34 mouse cellular contexts compared by ENCODE assay signal in the genomic region with DNA sequence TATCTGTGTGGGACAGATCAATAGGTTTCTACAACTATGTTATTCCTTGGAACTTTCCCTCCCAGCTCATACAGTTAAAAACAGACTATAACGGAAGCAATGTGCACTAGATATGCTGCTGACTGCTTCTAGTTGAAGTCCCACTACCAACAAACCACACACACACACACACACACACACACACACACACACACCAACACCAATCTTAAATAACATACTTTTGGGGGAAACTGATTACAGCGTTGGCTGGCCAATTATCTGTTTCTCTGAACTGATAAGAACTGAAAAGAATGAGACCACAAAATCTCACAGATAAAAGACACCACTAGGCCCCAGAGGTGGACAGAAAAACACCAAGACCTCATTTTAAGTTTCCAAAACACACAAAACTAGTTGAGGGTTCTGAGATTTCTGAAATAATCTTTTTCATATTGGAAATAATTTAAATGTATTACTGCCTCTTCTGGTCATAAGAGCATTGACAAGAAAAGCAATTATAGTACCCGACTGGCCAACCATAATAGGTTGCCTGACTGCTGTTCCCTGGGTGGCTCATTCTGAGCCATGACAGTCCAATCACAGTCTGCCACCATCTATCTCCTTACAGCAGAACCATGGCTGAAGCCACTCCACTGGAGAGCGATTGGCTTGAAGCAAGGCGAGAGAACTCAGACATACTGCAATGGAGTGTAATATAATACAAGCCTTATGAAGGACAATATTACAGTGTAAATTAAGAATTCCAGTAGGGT. TPM values are rescaled to one million over a fixed set of nuclear protein-coding genes. Genes with fewer than 3 reads are reported as not detected.
DNase-seq lines count a peak whose midpoint lies in the region; ATAC-seq and TF ChIP-seq lines count a peak whose summit lies in the region.
"Had no signal": no experiment of that assay in that cellular context is flagged by ENCODE, and none has a peak within 500 bp of the region (broad histone marks: within the 10 kb centered on the region; RNA-seq: fewer than 3 reads in every experiment).

No protein-coding gene starts in this region.

- H3K79me2 ChIP-seq in myocyte (ENCODE audit: control insufficient read depth, insufficient read depth): peaks cover 88% of the 10 kb centered on the region

- no peak overlapping the region for H3K4me3 ChIP-seq in liver, embryonic 12.5 days
- H3K4me3 ChIP-seq in liver, postnatal 0 days (ENCODE audit: low read depth, low read length): no peak overlapping the region
- no peak overlapping the region for H3K4me3 ChIP-seq in myocyte
- H3K4me3 ChIP-seq: embryonic facial prominence, embryonic 10.5 days; embryonic facial prominence, embryonic 13.5 days; forebrain, embryonic 10.5 days; heart, adult 2 months; heart, embryonic 10.5 days; heart, embryonic 13.5 days; hindbrain, embryonic 10.5 days; hindbrain, embryonic 13.5 days had no signal

- H3K27me3 ChIP-seq in liver, embryonic 12.5 days (replicated peaks): no peaks in the 10 kb centered on the region
- H3K27me3 ChIP-seq in liver, postnatal 0 days (ENCODE audit: insufficient read depth, low read length): no peaks in the 10 kb centered on the region
- H3K27me3 ChIP-seq in myocyte (ENCODE audit: control insufficient read depth, insufficient read depth, insufficient read length): no peaks in the 10 kb centered on the region
- H3K27me3 ChIP-seq: embryonic facial prominence, embryonic 13.5 days; heart, embryonic 13.5 days; hindbrain, embryonic 13.5 days; Patski had no signal

- H3K9me3 ChIP-seq in liver, embryonic 12.5 days (replicated peaks): no peaks in the 10 kb centered on the region
- H3K9me3 ChIP-seq in liver, postnatal 0 days (ENCODE audit: low read length): no peaks in the 10 kb centered on the region
- H3K9me3 ChIP-seq: embryonic facial prominence, embryonic 10.5 days; embryonic facial prominence, embryonic 13.5 days; forebrain, embryonic 10.5 days; heart, embryonic 10.5 days; heart, embryonic 13.5 days; hindbrain, embryonic 10.5 days; hindbrain, embryonic 13.5 days had no signal

- H3K4me2 ChIP-seq in liver, embryonic 12.5 days: no peak overlapping the region
- H3K4me2 ChIP-seq in liver, postnatal 0 days (ENCODE audit: low read depth, low read length): no peak overlapping the region
- peak overlapping the region; percentile 21 for H3K4me2 ChIP-seq in myocyte (ENCODE audit: low read depth)
- H3K4me2 ChIP-seq: embryonic facial prominence, embryonic 13.5 days; heart, embryonic 13.5 days; hindbrain, embryonic 13.5 days had no signal

- no peak overlapping the region for H3ac ChIP-seq in myocyte (ENCODE audit: control insufficient read depth, insufficient read length)

- no peak for DNase-seq in liver, postnatal 0 days
- DNase-seq in lung, adult 18-20 months: no peak
- DNase-seq in urinary bladder, postnatal 25 days (ENCODE audit: low spot score): no peak
- DNase-seq: adrenal gland, postnatal 10 days; adrenal gland, postnatal 36 days; cerebellum, adult 18-20 months; cerebellum, adult 9-11 months; cerebellum, postnatal 25 days; embryo, embryonic 11 days; forebrain, postnatal 0 days; gastrocnemius, postnatal 10 days; gastrocnemius, postnatal 36 days; heart, adult 2 months had no signal

- ATAC-seq in liver, embryonic 12.5 days: peak; percentile 34; the same call in 1 of the 2 replicates
- ATAC-seq in liver, postnatal 0 days: no peak
- peak; percentile 42; the same call in 1 of the 2 replicates for ATAC-seq in common myeloid progenitor, adult 5-6 weeks (replicated peaks; ENCODE audit: low read depth, poor library complexity, severe bottlenecking)
- peak; percentile 27; the same call in 1 of the 2 replicates for ATAC-seq in megakaryocyte, adult 5-6 weeks (ENCODE audit: poor library complexity, severe bottlenecking)
- ATAC-seq in frontal cortex, adult (ENCODE audit: low TSS enrichment): no peak
- ATAC-seq: forebrain, embryonic 14.5 days; forebrain, postnatal 0 days; hindbrain, embryonic 16.5 days; Patski had no signal

- no peaks in the 10 kb centered on the region for H3K36me3 ChIP-seq in liver, embryonic 12.5 days
- H3K36me3 ChIP-seq in liver, postnatal 0 days (replicated peaks; ENCODE audit: insufficient read depth, low read length): no peaks in the 10 kb centered on the region
- H3K36me3 ChIP-seq in myocyte (ENCODE audit: control insufficient read depth, insufficient read depth): no peaks in the 10 kb centered on the region
- H3K36me3 ChIP-seq: embryonic facial prominence, embryonic 10.5 days; embryonic facial prominence, embryonic 13.5 days; forebrain, embryonic 10.5 days; heart, embryonic 10.5 days; heart, embryonic 13.5 days; hindbrain, embryonic 10.5 days; hindbrain, embryonic 13.5 days had no signal

- no peak overlapping the region for H3K27ac ChIP-seq in liver, embryonic 12.5 days
- H3K27ac ChIP-seq in liver, postnatal 0 days (ENCODE audit: low read depth): no peak overlapping the region
- H3K27ac ChIP-seq: embryonic facial prominence, embryonic 10.5 days; embryonic facial prominence, embryonic 13.5 days; forebrain, embryonic 10.5 days; heart, adult 2 months; heart, embryonic 10.5 days; heart, embryonic 13.5 days; hindbrain, embryonic 10.5 days; hindbrain, embryonic 13.5 days had no signal

- 25% methylated on average over 5 of the region's 5 CpGs for WGBS in liver, embryonic 12.5 days (ENCODE audit: insufficient replicate concordance)
- WGBS in liver, postnatal 0 days (ENCODE audit: insufficient replicate concordance): 62% methylated on average over 5 of the region's 5 CpGs

- no peak for TF ChIP-seq POLR2A in myocyte (IDR thresholded peaks at IDR 0.05; ENCODE audit: insufficient read length, low read depth)

- H3K9ac ChIP-seq in liver, embryonic 12.5 days: no peak overlapping the region
- H3K9ac ChIP-seq in liver, postnatal 0 days (replicated peaks): no peak overlapping the region
- H3K9ac ChIP-seq: embryonic facial prominence, embryonic 13.5 days; forebrain, postnatal 0 days; heart, embryonic 13.5 days; hindbrain, embryonic 13.5 days had no signal

- peaks cover 31% of the 10 kb centered on the region for H3K4me1 ChIP-seq in liver, embryonic 12.5 days
- peaks cover 5% of the 10 kb centered on the region; the same call in 1 of the 2 replicates for H3K4me1 ChIP-seq in liver, postnatal 0 days (ENCODE audit: insufficient read depth)

- TF ChIP-seq CTCF in liver, postnatal 0 days (IDR thresholded peaks at IDR 0.05; ENCODE audit: low read depth): no peak

- TF ChIP-seq EP300 in liver, postnatal 0 days (IDR thresholded peaks at IDR 0.05; ENCODE audit: low read depth): no peak

TF ChIP-seq in myocyte, 11 proteins besides CTCF, POLR2A, EP300 and RAD21:
- no peak for TF ChIP-seq SRF (IDR thresholded peaks at IDR 0.05; ENCODE audit: control insufficient read depth, insufficient read length, low read depth)
- no peak for TF ChIP-seq REST (IDR thresholded peaks at IDR 0.05; ENCODE audit: insufficient read depth, insufficient read length)
- TF ChIP-seq MYOD1 (IDR thresholded peaks at IDR 0.05; ENCODE audit: control insufficient read depth in 1 of 3, insufficient read length in 2 of 3, low read depth in 2 of 3): no peak
- no peak for TF ChIP-seq CEBPB (IDR thresholded peaks at IDR 0.05; ENCODE audit: insufficient read depth, poor library complexity, severe bottlenecking)
- no peak for TF ChIP-seq E2F4 (IDR thresholded peaks at IDR 0.05; ENCODE audit: insufficient read depth)
- TF ChIP-seq MYOG (IDR thresholded peaks at IDR 0.05; ENCODE audit: control insufficient read depth in 1 of 3, insufficient read depth in 1 of 3, insufficient read length in 2 of 3, low read depth in 2 of 3): no peak
- TF ChIP-seq MAX (IDR thresholded peaks at IDR 0.05; ENCODE audit: low read depth): no peak

RNA-seq across cellular contexts. Expression of a gene that starts 5.4 kb away (rescaled TPM):
- 6.2 and 6.9 TPM in 2 replicates for polyA plus RNA-seq in liver, embryonic 12.5 days (2016; fragmentation: Nextera tagmentation; extraction: Ambion mirVana)
- polyA plus RNA-seq in liver, postnatal 0 days (2015; fragmentation: Nextera tagmentation; extraction: Ambion mirVana): 1.3 TPM in 2 replicates
- total RNA-seq in common myeloid progenitor, adult 5-6 weeks (2017): 13.9 and 16.3 TPM in 2 replicates
- total RNA-seq in megakaryocyte, adult 5-6 weeks (2015): 9.5 and 16.5 TPM in 2 replicates
- total RNA-seq in megakaryocyte, adult 5-6 weeks (2017): 7.7 and 9.5 TPM in 2 replicates
- polyA plus RNA-seq in myocyte (2012; fragmentation: generic; extraction: Trizol): 2.9 TPM

RNA-seq across cellular contexts. Expression of a gene that starts 5.4 kb away (rescaled TPM):
- 6.7 and 7.5 TPM in 2 replicates for polyA plus RNA-seq in liver, embryonic 12.5 days (2016; fragmentation: Nextera tagmentation; extraction: Ambion mirVana)
- polyA plus RNA-seq in liver, postnatal 0 days (2015; fragmentation: Nextera tagmentation; extraction: Ambion mirVana): 3.5 and 4.2 TPM in 2 replicates
- total RNA-seq in common myeloid progenitor, adult 5-6 weeks (2017): 47.7 and 60.5 TPM in 2 replicates
- 45.6 and 58.8 TPM in 2 replicates for total RNA-seq in megakaryocyte, adult 5-6 weeks (2015)
- 88.5 and 101 TPM in 2 replicates for total RNA-seq in megakaryocyte, adult 5-6 weeks (2017)
- 18.3 TPM for polyA plus RNA-seq in myocyte (2012; fragmentation: generic; extraction: Trizol)

RNA-seq across cellular contexts. Expression of a gene that starts 46.5 kb away (rescaled TPM):
- polyA plus RNA-seq in liver, embryonic 12.5 days (2016; fragmentation: Nextera tagmentation; extraction: Ambion mirVana): not detected in 2 replicates
- not detected in 2 replicates for polyA plus RNA-seq in liver, postnatal 0 days (2015; fragmentation: Nextera tagmentation; extraction: Ambion mirVana)
- total RNA-seq in common myeloid progenitor, adult 5-6 weeks (2017): not detected in 2 replicates
- total RNA-seq in megakaryocyte, adult 5-6 weeks (2015): not detected in 2 replicates
- total RNA-seq in megakaryocyte, adult 5-6 weeks (2017): not detected in 2 replicates
- not detected for polyA plus RNA-seq in myocyte (2012; fragmentation: generic; extraction: Trizol)
- total RNA-seq: adrenal gland, adult 18-20 months; adrenal gland, postnatal 10 days; adrenal gland, postnatal 36 days; ES-E14; forebrain, postnatal 0 days; gastrocnemius, postnatal 10 days; gastrocnemius, postnatal 36 days; granulocyte monocyte progenitor cell, adult 5-6 weeks; heart, adult 2 months; heart, postnatal 25 days had no signal
- polyA plus RNA-seq: cortical plate, adult 2 months; embryonic facial prominence, embryonic 10.5 days; embryonic facial prominence, embryonic 13.5 days; forebrain, embryonic 10.5 days; forebrain, embryonic 14.5 days; forebrain, postnatal 0 days; heart, adult 2 months; heart, embryonic 10.5 days; heart, embryonic 13.5 days; heart, postnatal 0 days; hindbrain, embryonic 10.5 days; hindbrain, embryonic 13.5 days; hindbrain, embryonic 16.5 days; Patski had no signal

Comparison
In these comparisons a context has a peak if more than half of its experiments do, and no peak if none do; other contexts are left out.
1. ATAC-seq: peak in liver, embryonic 12.5 days (single experiment), common myeloid progenitor, adult 5-6 weeks (single experiment) and megakaryocyte, adult 5-6 weeks (single experiment); none in liver, postnatal 0 days (single experiment) and frontal cortex, adult (single experiment).